Mouse (Mus musculus): ENCODE data around the gene Bcl10.

GRCm38 (mm10) chr3:145971501-145971900 lies 48.9 kb downstream of the Bcl10 start:
- TF ChIP-seq POLR2A (IDR thresholded peaks at IDR 0.05; ENCODE audit: borderline replicate concordance, insufficient read depth, low read length) (no peak), CTCF (IDR thresholded peaks at IDR 0.05; ENCODE audit: borderline replicate concordance, insufficient read depth, low read depth, low read length) (no peak)

All from cerebellum, adult 2 months (tissue).